Mouse (Mus musculus): Measurements from ENCODE around the gene Rsbn1.

GRCm38 (mm10) chr3:103893374-103893773, 20.5 kb upstream of the Rsbn1 start:
- no peak for TF ChIP-seq CTCF (IDR thresholded peaks at IDR 0.05; ENCODE audit: control insufficient read depth, insufficient read depth, insufficient replicate concordance, low read depth, low read length)
- no peak for TF ChIP-seq POLR2A (IDR thresholded peaks at IDR 0.05; ENCODE audit: control insufficient read depth, low read depth, low read length)

Data from testis, adult 2 months (tissue).